Mouse (Mus musculus): ENCODE results near the gene Fabp2. TPM values are rescaled to one million over a fixed set of nuclear protein-coding genes. Genes with fewer than 3 reads are reported as not detected.
"Not testable (repeated sequence)": the region's sequence is repeated elsewhere in the genome, so short reads cannot be mapped to it uniquely, and the experiment has no call there.

The Fabp2 gene
- polyA plus RNA-seq, 1 experiment from 2014 or later: 0.21 TPM

DNA sequence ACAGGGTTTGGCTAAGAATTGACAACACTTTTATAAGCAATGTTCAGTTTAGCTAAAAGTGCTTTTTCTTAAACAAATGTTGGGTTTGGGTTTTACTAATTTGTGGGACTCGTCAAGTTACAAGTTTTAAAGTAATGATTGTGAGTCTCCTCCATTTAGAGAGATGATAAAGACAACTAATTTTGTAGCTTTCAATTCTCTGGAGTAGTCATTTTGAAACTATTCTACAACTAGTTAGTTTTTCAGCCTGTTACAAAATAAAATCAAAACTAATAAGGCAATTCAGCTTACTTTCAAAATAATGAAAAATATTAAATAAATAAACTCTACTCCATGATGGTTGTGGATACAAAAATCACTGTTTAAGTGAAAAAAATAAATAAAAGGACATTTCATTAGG, 37.6 kb downstream of the Fabp2 start:
- H3K27me3 ChIP-seq (ENCODE audit: control insufficient read depth, insufficient read depth, low read depth, low read length): no peaks in the 10 kb centered on the region
- H3K4me3 ChIP-seq (ENCODE audit: low read length): no peak overlapping the region
- no peak overlapping the region for H3K4me2 ChIP-seq (ENCODE audit: low read depth, low read length)
- no peaks in the 10 kb centered on the region for H3K4me1 ChIP-seq (replicated peaks; ENCODE audit: control insufficient read depth, insufficient read depth, low read length)
- ATAC-seq (ENCODE audit: low read depth): no peak
- H3K9me3 ChIP-seq (ENCODE audit: control insufficient read depth, low read length): no peaks in the 10 kb centered on the region
- 85% methylated on average over 1 of the region's 1 CpGs for WGBS
- no peak overlapping the region for H3K9ac ChIP-seq (ENCODE audit: low read length)
- H3K36me3 ChIP-seq (ENCODE audit: control insufficient read depth, insufficient read depth, low read length): no peaks in the 10 kb centered on the region
- no peak overlapping the region for H3K27ac ChIP-seq (ENCODE audit: low read length)

DNA sequence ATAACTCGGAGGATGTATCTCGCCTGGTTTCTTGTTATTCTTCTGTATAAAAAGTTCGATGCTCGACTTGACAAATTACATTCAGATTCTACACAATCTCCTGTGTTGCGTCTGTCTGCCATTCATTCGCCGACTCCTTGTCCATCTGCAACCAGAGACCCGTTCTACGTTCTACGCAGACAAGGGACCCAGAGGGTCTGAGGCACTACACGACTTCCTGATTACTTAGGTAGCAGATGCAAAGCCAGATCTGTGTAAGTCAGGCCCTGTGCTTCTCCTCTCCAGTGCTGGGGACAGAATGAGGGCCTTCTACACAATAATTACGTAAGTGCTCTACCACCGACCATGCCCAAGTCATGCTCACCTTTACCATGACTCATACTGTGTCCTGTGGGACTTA, 42.3 kb downstream of the Fabp2 start:
- not testable (repeated sequence) for H3K36me3 ChIP-seq (ENCODE audit: control insufficient read depth, insufficient read depth, low read length); H3K27me3 ChIP-seq (ENCODE audit: control insufficient read depth, insufficient read depth, low read depth, low read length); H3K27ac ChIP-seq (ENCODE audit: low read length); H3K9me3 ChIP-seq (ENCODE audit: control insufficient read depth, low read length); H3K4me1 ChIP-seq (replicated peaks; ENCODE audit: control insufficient read depth, insufficient read depth, low read length); H3K4me3 ChIP-seq (ENCODE audit: low read length); H3K4me2 ChIP-seq (ENCODE audit: low read depth, low read length); H3K9ac ChIP-seq (ENCODE audit: low read length); ATAC-seq (ENCODE audit: low read depth)
- WGBS: 81% methylated on average over 13 of the region's 13 CpGs

GRCm38 (mm10) chr3:122939215-122939614, 44.3 kb downstream of the Fabp2 start:
- H3K4me3 ChIP-seq (ENCODE audit: low read length): no peak overlapping the region
- H3K9ac ChIP-seq (ENCODE audit: low read length): no peak overlapping the region
- no peaks in the 10 kb centered on the region for H3K4me1 ChIP-seq (replicated peaks; ENCODE audit: control insufficient read depth, insufficient read depth, low read length)
- H3K9me3 ChIP-seq (ENCODE audit: control insufficient read depth, low read length): no peaks in the 10 kb centered on the region
- H3K4me2 ChIP-seq (ENCODE audit: low read depth, low read length): no peak overlapping the region
- H3K36me3 ChIP-seq (ENCODE audit: control insufficient read depth, insufficient read depth, low read length): no peaks in the 10 kb centered on the region
- no peak for ATAC-seq (ENCODE audit: low read depth)
- WGBS: 62% methylated on average over 2 of the region's 2 CpGs
- no peaks in the 10 kb centered on the region for H3K27me3 ChIP-seq (ENCODE audit: control insufficient read depth, insufficient read depth, low read depth, low read length)
- no peak overlapping the region for H3K27ac ChIP-seq (ENCODE audit: low read length)

DNA sequence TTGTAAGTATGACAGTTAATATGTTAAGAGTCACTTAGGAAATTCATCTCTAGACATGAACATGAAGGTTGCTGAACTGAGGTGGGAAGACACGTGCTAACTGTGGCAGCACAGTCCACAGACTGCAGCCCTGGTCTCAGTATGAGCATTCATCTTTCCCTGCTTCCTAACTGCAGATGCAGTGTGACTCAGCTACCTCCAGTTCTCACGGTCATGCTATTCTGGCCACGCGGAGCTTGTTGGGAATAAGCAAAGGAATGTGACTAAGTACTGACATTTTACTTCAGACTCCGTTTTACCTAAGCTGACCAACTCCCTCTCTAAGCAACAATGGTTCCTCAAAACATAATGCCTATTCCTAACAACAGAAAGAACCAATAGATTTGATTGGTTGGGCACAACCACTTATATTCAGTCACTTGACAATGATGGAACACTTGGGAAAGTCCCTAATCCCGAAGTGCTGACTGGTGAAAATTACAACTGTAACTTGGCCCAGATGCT, 48.6 kb downstream of the Fabp2 start:
- Histone ChIP-seq H3K36me3 (ENCODE audit: control insufficient read depth, insufficient read depth, low read length) (no peaks in the 10 kb centered on the region), H3K9me3 (ENCODE audit: control insufficient read depth, low read length) (no peaks in the 10 kb centered on the region), H3K4me2 (ENCODE audit: low read depth, low read length) (no peak overlapping the region), H3K27ac (ENCODE audit: low read length) (no peak overlapping the region), H3K4me1 (replicated peaks; ENCODE audit: control insufficient read depth, insufficient read depth, low read length) (no peaks in the 10 kb centered on the region), H3K4me3 (ENCODE audit: low read length) (no peak overlapping the region), H3K27me3 (ENCODE audit: control insufficient read depth, insufficient read depth, low read depth, low read length) (no peaks in the 10 kb centered on the region), H3K9ac (ENCODE audit: low read length) (no peak overlapping the region)
- WGBS: 63% methylated on average over 6 of the region's 6 CpGs
- no peak for ATAC-seq (ENCODE audit: low read depth)

Other genes starting within 250 kb of the Fabp2 start
- gene Pde5a, start 166.1 kb upstream of the Fabp2 start, polyA plus RNA-seq (2015; fragmentation: Nextera tagmentation; extraction: Ambion mirVana): 23.7 and 24.7 TPM in 2 replicates
- gene Gm10959, start 24.3 kb downstream of the Fabp2 start, polyA plus RNA-seq (2015; fragmentation: Nextera tagmentation; extraction: Ambion mirVana): not detected in 2 replicates
- gene 1810037I17Rik, start 29.1 kb downstream of the Fabp2 start, polyA plus RNA-seq (2015; fragmentation: Nextera tagmentation; extraction: Ambion mirVana): 113 and 118 TPM in 2 replicates
- gene Usp53, start 89.4 kb downstream of the Fabp2 start, polyA plus RNA-seq (2015; fragmentation: Nextera tagmentation; extraction: Ambion mirVana): 6.2 and 7.0 TPM in 2 replicates
- 6.6 and 8.4 TPM in 2 replicates for gene Myoz2, start 139.9 kb downstream of the Fabp2 start, polyA plus RNA-seq (2015; fragmentation: Nextera tagmentation; extraction: Ambion mirVana)

All from lung, embryonic 16.5 days (tissue).